In the genomic region with DNA sequence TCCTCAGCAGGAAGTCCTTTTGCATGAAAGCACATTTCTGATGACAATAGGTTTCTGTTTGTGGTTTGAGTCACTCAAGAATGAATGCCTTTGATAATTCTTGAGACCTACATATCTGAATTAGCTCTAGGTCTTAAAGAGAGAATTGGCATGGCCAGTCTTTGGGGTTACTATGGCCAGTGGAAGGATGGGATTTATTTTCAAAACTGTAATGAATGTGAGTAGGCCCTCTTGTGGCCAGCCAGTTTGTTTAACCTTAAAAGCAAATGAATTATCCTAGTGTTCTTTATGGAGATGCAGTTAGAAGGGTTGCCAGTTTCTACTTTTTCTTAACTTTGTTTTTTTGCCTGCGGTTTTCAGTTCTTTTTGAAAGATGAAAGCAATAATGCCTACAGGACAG, we compare ENCODE assay signal across 17 mouse cellular contexts. TPM values are rescaled to one million over a fixed set of nuclear protein-coding genes. Genes with fewer than 3 reads are reported as not detected.
DNase-seq lines count a peak whose midpoint lies in the region; ATAC-seq and TF ChIP-seq lines count a peak whose summit lies in the region.
"Had no signal": no experiment of that assay in that cellular context is flagged by ENCODE, and none has a peak within 500 bp of the region (broad histone marks: within the 10 kb centered on the region; RNA-seq: fewer than 3 reads in every experiment).

No protein-coding gene starts in this region.

- TF ChIP-seq CTCF in heart, adult 2 months (IDR thresholded peaks at IDR 0.05): peak; percentile 59
- peak; percentile 24; the same call in 1 of the 2 replicates for TF ChIP-seq CTCF in lung, embryonic 14.5 days (IDR thresholded peaks at IDR 0.05; ENCODE audit: low read depth)

- H3K9ac ChIP-seq in heart, adult 2 months (ENCODE audit: low read depth, low read length): no peak overlapping the region
- no peak overlapping the region for H3K9ac ChIP-seq in lung, embryonic 14.5 days
- H3K9ac ChIP-seq: embryonic facial prominence, embryonic 13.5 days; limb, embryonic 13.5 days had no signal

- no peak overlapping the region for H3K4me2 ChIP-seq in lung, embryonic 14.5 days
- H3K4me2 ChIP-seq: embryonic facial prominence, embryonic 13.5 days; limb, embryonic 13.5 days had no signal

- no peaks in the 10 kb centered on the region for H3K27me3 ChIP-seq in heart, adult 2 months (ENCODE audit: control insufficient read depth, insufficient read depth, low read length)
- no peaks in the 10 kb centered on the region for H3K27me3 ChIP-seq in heart, embryonic 10.5 days (ENCODE audit: insufficient read depth, poor library complexity, severe bottlenecking)
- H3K27me3 ChIP-seq in lung, embryonic 14.5 days (ENCODE audit: insufficient read depth, low read length): no peaks in the 10 kb centered on the region
- H3K27me3 ChIP-seq: embryonic facial prominence, embryonic 13.5 days; limb, embryonic 13.5 days had no signal

- no peak for DNase-seq in heart, adult 2 months
- no peak for DNase-seq in heart, embryonic 10.5 days (ENCODE audit: low spot score)
- peak; percentile 22 for DNase-seq in lung, embryonic 14.5 days
- no peak for DNase-seq in lung, postnatal 14 days
- DNase-seq in adipocyte (ENCODE audit: low spot score): peak; percentile 34
- DNase-seq in retina, postnatal 7 days (ENCODE audit: low read depth, low spot score): peak; percentile 5
- DNase-seq in testis, postnatal 14 days (ENCODE audit: low spot score): no peak
- DNase-seq in frontal cortex, postnatal 36 days (ENCODE audit: low spot score in 2 of 2): no peak
- DNase-seq: cerebellum, postnatal 25 days had no signal

- intact Hi-C loops in heart, adult 2 months (cut with DNase I): loop anchor here (5.0 kb wide), 2 partner anchors 40 to 80 kb away; a partner anchor contains a TSS

- no peaks in the 10 kb centered on the region for H3K36me3 ChIP-seq in heart, adult 2 months (ENCODE audit: control insufficient read depth, insufficient read depth, low read length)
- H3K36me3 ChIP-seq in heart, embryonic 10.5 days: no peaks in the 10 kb centered on the region
- H3K36me3 ChIP-seq in lung, embryonic 14.5 days (ENCODE audit: insufficient read depth): no peaks in the 10 kb centered on the region
- H3K36me3 ChIP-seq: embryonic facial prominence, embryonic 13.5 days; forebrain, embryonic 10.5 days; G1E; limb, embryonic 13.5 days; midbrain, embryonic 10.5 days had no signal

- H3K4me1 ChIP-seq in heart, adult 2 months (ENCODE audit: control insufficient read depth, insufficient read depth, low read length): no peaks in the 10 kb centered on the region
- no peaks in the 10 kb centered on the region for H3K4me1 ChIP-seq in heart, embryonic 10.5 days
- no peaks in the 10 kb centered on the region for H3K4me1 ChIP-seq in lung, embryonic 14.5 days (ENCODE audit: insufficient read depth)
- H3K4me1 ChIP-seq: midbrain, embryonic 10.5 days had no signal

- no peaks in the 10 kb centered on the region for H3K79me2 ChIP-seq in heart, adult 2 months (replicated peaks; ENCODE audit: control insufficient read depth, insufficient read depth, low read length)

- H3K4me3 ChIP-seq in heart, adult 2 months: no peak overlapping the region
- no peak overlapping the region for H3K4me3 ChIP-seq in heart, embryonic 10.5 days
- H3K4me3 ChIP-seq in lung, embryonic 14.5 days (ENCODE audit: low read depth, low read length): no peak overlapping the region
- H3K4me3 ChIP-seq: embryonic facial prominence, embryonic 13.5 days; forebrain, embryonic 10.5 days; limb, embryonic 13.5 days; midbrain, embryonic 10.5 days had no signal

- no peaks in the 10 kb centered on the region for H3K9me3 ChIP-seq in heart, embryonic 10.5 days
- no peaks in the 10 kb centered on the region for H3K9me3 ChIP-seq in lung, embryonic 14.5 days (ENCODE audit: low read depth, low read length)
- H3K9me3 ChIP-seq: embryonic facial prominence, embryonic 13.5 days; forebrain, embryonic 10.5 days; limb, embryonic 13.5 days; midbrain, embryonic 10.5 days had no signal

- TF ChIP-seq POLR2A in heart, adult 2 months (IDR thresholded peaks at IDR 0.05; ENCODE audit: insufficient read depth, low read depth, low read length): no peak

- no peak overlapping the region for H3K27ac ChIP-seq in heart, adult 2 months
- no peak overlapping the region for H3K27ac ChIP-seq in heart, embryonic 10.5 days
- no peak overlapping the region for H3K27ac ChIP-seq in lung, embryonic 14.5 days (ENCODE audit: low read depth)
- H3K27ac ChIP-seq: embryonic facial prominence, embryonic 13.5 days; forebrain, embryonic 10.5 days; limb, embryonic 13.5 days; midbrain, embryonic 10.5 days had no signal

- 79% methylated on average over 1 of the region's 1 CpGs for WGBS in heart, adult 2 months
- 60% methylated on average over 1 of the region's 1 CpGs for WGBS in heart, embryonic 10.5 days
- 77% methylated on average over 1 of the region's 1 CpGs for WGBS in lung, embryonic 14.5 days

- ATAC-seq in lung, embryonic 14.5 days (ENCODE audit: insufficient read depth): no peak
- ATAC-seq: activated CD4-positive, CD25-positive, alpha-beta regulatory T cell, adult 4 months had no signal

- TF ChIP-seq EP300 in heart, adult 2 months (IDR thresholded peaks at IDR 0.05; ENCODE audit: insufficient read depth, low read depth, low read length): no peak

RNA-seq across cellular contexts. Expression of a gene that starts 42.2 kb away (rescaled TPM):
- total RNA-seq in heart, adult 2 months (2021): 1 to 10 TPM; 1.2 to 1.3 TPM
- 2.0 and 2.3 TPM in 2 replicates for polyA plus RNA-seq in heart, adult 2 months (2012; rRNA removed)
- polyA plus RNA-seq in heart, embryonic 10.5 days (2016; fragmentation: Nextera tagmentation; extraction: Ambion mirVana): 1.4 and 2.6 TPM in 2 replicates
- 25.9 and 26.4 TPM in 2 replicates for polyA plus RNA-seq in lung, embryonic 14.5 days (2014; fragmentation: Nextera tagmentation; extraction: Ambion mirVana)
- total RNA-seq: hematopoietic stem cell, adult 5-6 weeks; neutrophil, adult 5-6 weeks had no signal
- polyA plus RNA-seq: activated CD4-positive, CD25-positive, alpha-beta regulatory T cell, adult 4 months; G1E had no signal

Comparison
In these comparisons a context has a peak if more than half of its experiments do, and no peak if none do; other contexts are left out.
1. DNase-seq: peak in lung, embryonic 14.5 days (single experiment), adipocyte (single experiment) and retina, postnatal 7 days (single experiment); none in heart, adult 2 months (0 of 2), heart, embryonic 10.5 days (single experiment), lung, postnatal 14 days (single experiment), testis, postnatal 14 days (single experiment) and frontal cortex, postnatal 36 days (0 of 2).